Mouse (Mus musculus) lung, embryonic 14.5 days (tissue): ENCODE results near the gene Gm9918. TPM values are rescaled to one million over a fixed set of nuclear protein-coding genes. Genes with fewer than 3 reads are reported as not detected.
A peak's percentile ranks its signal among the peaks of the same experiment; 100 is the strongest.

Source experiments
- ATAC-seq: fragments of 200-750 bp; cut with Nextera tagmentation; 2 replicates; pipeline ENCODE4 v1.8.0; 2017; ENCODE audit warnings: mild to moderate bottlenecking, moderate TSS enrichment, moderate library complexity; ENCODE audit not compliant: insufficient read depth
- DNase-seq: peaks from one replicate; pipeline ENCODE4 v3.0.0-alpha.2; 2015
- H3K27ac ChIP-seq: fragments of 300-500 bp; sonication (generic); 2 replicates; pipeline ENCODE4 v1.5.1; 2014; ENCODE audit warnings: low read depth, mild to moderate bottlenecking, moderate library complexity
- H3K27me3 ChIP-seq: fragments of 300-500 bp; sonication (generic); 2 replicates; pipeline ENCODE4 v1.6.1; 2014; ENCODE audit warnings: low read length, control low read depth; ENCODE audit not compliant: insufficient read depth
- H3K36me3 ChIP-seq: fragments of 300-500 bp; sonication (generic); 2 replicates; pipeline ENCODE4 v1.6.1; 2014; ENCODE audit warnings: control low read depth; ENCODE audit not compliant: insufficient read depth
- H3K4me1 ChIP-seq: fragments of 300-500 bp; sonication (generic); 2 replicates; pipeline ENCODE4 v1.6.1; 2014; ENCODE audit warnings: antibody characterized with exemption, control low read depth; ENCODE audit not compliant: insufficient read depth
- H3K4me2 ChIP-seq: fragments of 300-500 bp; sonication (generic); 2 replicates; pipeline ENCODE4 v1.6.1; 2014; ENCODE audit warnings: mild to moderate bottlenecking
- H3K4me3 ChIP-seq: fragments of 300-500 bp; sonication (generic); 2 replicates; pipeline ENCODE4 v1.5.1; 2014; ENCODE audit warnings: low read depth, low read length
- H3K9ac ChIP-seq: fragments of 300-500 bp; sonication (generic); 2 replicates; pipeline ENCODE4 v1.6.1; 2014
- H3K9me3 ChIP-seq: fragments of 300-500 bp; sonication (generic); 2 replicates; pipeline ENCODE4 v1.6.1; 2016; ENCODE audit warnings: low read depth, low read length, control low read depth
- CTCF ChIP-seq: IDR thresholded peaks from 2 replicates; pipeline ENCODE4 v1.5.1; 2016; ENCODE audit warnings: antibody characterized with exemption, low read depth
- WGBS: fragments of 180-500 bp; shearing (Covaris S2); extraction: QIAGEN DNeasy Blood & Tissue Kit; methylation state at CpG from one replicate; pipeline ENCODE4 v1.1.7; 2014; 5-methylcytosine and 5-hydroxymethylcytosine counted together
- polyA plus RNA-seq: library from polyadenylated mRNA; unstranded; fragments of >200 nt; fragmentation: Nextera tagmentation; extraction: Ambion mirVana; gene quantifications from 2 replicates; pipeline ENCODE4 v1.2.1, GENCODE M21; 2014

Gm9918 gene
- polyA plus RNA-seq, 1 experiment from 2014 or later: 0.82 TPM

- ATAC-seq (peak; percentile 99), DNase-seq (peak; percentile 99)
- no peaks in the 10 kb centered on the region for H3K9me3 ChIP-seq
- H3K27ac ChIP-seq: peak within 1 kb of the TSS; percentile 30; the same call in 1 of the 2 replicates
- peak within 1 kb of the TSS; percentile 51 for H3K9ac ChIP-seq
- peaks cover 3% of the 10 kb centered on the region; the same call in 1 of the 2 replicates for H3K4me1 ChIP-seq
- H3K36me3 ChIP-seq: peaks cover 28% of the 10 kb centered on the region
- H3K4me3 ChIP-seq: peak within 1 kb of the TSS; percentile 65
- WGBS: 7% methylated on average over 25 of the region's 25 CpGs
- no peak for TF ChIP-seq CTCF
- H3K27me3 ChIP-seq: no peaks in the 10 kb centered on the region
- peak within 1 kb of the TSS; percentile 73 for H3K4me2 ChIP-seq
Observed at GRCm38 (mm10) chr15:102295633-102296367, 25.4 kb downstream of the Gm9918 start, which contains the start of gene Espl1. TSS of gene Espl1 (plus strand) at chr15:102296266.

- H3K9me3 ChIP-seq: no peaks in the 10 kb centered on the region
- H3K4me2 ChIP-seq: peak overlapping the region; percentile 73
- peak overlapping the region; percentile 65 for H3K4me3 ChIP-seq
- H3K36me3 ChIP-seq: peaks cover 35% of the 10 kb centered on the region
- no peak overlapping the region for H3K27ac ChIP-seq
- peaks cover 3% of the 10 kb centered on the region; the same call in 1 of the 2 replicates for H3K4me1 ChIP-seq
- DNase-seq (peak; percentile 14), ATAC-seq (peak; percentile 58)
- H3K27me3 ChIP-seq: no peaks in the 10 kb centered on the region
- H3K9ac ChIP-seq: peak overlapping the region; percentile 51
- WGBS: 2% methylated on average over 24 of the region's 24 CpGs
- no peak for TF ChIP-seq CTCF
Observed at GRCm38 (mm10) chr15:102296368-102297006, 26.1 kb downstream of the Gm9918 start.

GRCm38 (mm10) chr15:102302542-102302941, 32.2 kb downstream of the Gm9918 start:
- 56% methylated on average over 6 of the region's 6 CpGs for WGBS
- no peak for TF ChIP-seq CTCF
- H3K9me3 ChIP-seq: no peaks in the 10 kb centered on the region
- no peak overlapping the region for H3K9ac ChIP-seq
- H3K4me1 ChIP-seq: no peaks in the 10 kb centered on the region
- DNase-seq (peak; percentile 30), ATAC-seq (peak; percentile 31; the same call in 1 of the 2 replicates)
- no peak overlapping the region for H3K27ac ChIP-seq
- no peak overlapping the region for H3K4me2 ChIP-seq
- H3K36me3 ChIP-seq: peaks cover 79% of the 10 kb centered on the region
- H3K27me3 ChIP-seq: no peaks in the 10 kb centered on the region
- H3K4me3 ChIP-seq: no peak overlapping the region

- Histone ChIP-seq H3K4me2 (no peak overlapping the region), H3K9me3 (no peaks in the 10 kb centered on the region), H3K36me3 (peaks cover 81% of the 10 kb centered on the region), H3K27ac (no peak overlapping the region), H3K4me3 (no peak overlapping the region), H3K4me1 (no peaks in the 10 kb centered on the region), H3K27me3 (no peaks in the 10 kb centered on the region), H3K9ac (no peak overlapping the region)
- TF ChIP-seq CTCF: no peak
- ATAC-seq: no peak
- DNase-seq: no peak
- 80% methylated on average over 9 of the region's 9 CpGs for WGBS
Observed at GRCm38 (mm10) chr15:102308717-102309116, 38.4 kb downstream of the Gm9918 start.

- Histone ChIP-seq H3K4me3 (no peak overlapping the region), H3K27me3 (no peaks in the 10 kb centered on the region), H3K4me1 (no peaks in the 10 kb centered on the region), H3K36me3 (peaks cover 82% of the 10 kb centered on the region), H3K27ac (peak overlapping the region; percentile 83), H3K4me2 (no peak overlapping the region), H3K9me3 (no peaks in the 10 kb centered on the region), H3K9ac (no peak overlapping the region)
- 38% methylated on average over 10 of the region's 10 CpGs for WGBS
- ATAC-seq: peak; percentile 95
- no peak for TF ChIP-seq CTCF
- DNase-seq: peak; percentile 92
Observed at GRCm38 (mm10) chr15:102310074-102310845, 39.9 kb downstream of the Gm9918 start.

GRCm38 (mm10) chr15:102311489-102311888, 41.1 kb downstream of the Gm9918 start:
- Histone ChIP-seq H3K27ac (no peak overlapping the region), H3K9ac (no peak overlapping the region), H3K36me3 (peaks cover 83% of the 10 kb centered on the region), H3K4me1 (no peaks in the 10 kb centered on the region), H3K4me2 (no peak overlapping the region), H3K4me3 (no peak overlapping the region), H3K9me3 (no peaks in the 10 kb centered on the region), H3K27me3 (no peaks in the 10 kb centered on the region)
- DNase-seq (no peak), ATAC-seq (no peak)
- TF ChIP-seq CTCF: no peak
